Mouse (Mus musculus): ENCODE data around the gene Ap5z1.

The Ap5z1 gene

GRCm38 (mm10) chr5:142440451-142441147, 23.1 kb upstream of the Ap5z1 start:
- DNase-seq = peak; percentile 40

- no peak for DNase-seq
These were observed 22.3 kb upstream of the Ap5z1 start for GRCm38 (mm10) chr5:142441332-142442044.

GRCm38 (mm10) chr5:142442045-142442440, 21.7 kb upstream of the Ap5z1 start:
- DNase-seq = no peak

- no peak for DNase-seq
These were observed 20.2 kb upstream of the Ap5z1 start for GRCm38 (mm10) chr5:142443514-142443913.

- no peak for DNase-seq
These were observed 19.8 kb upstream of the Ap5z1 start for GRCm38 (mm10) chr5:142443994-142444393.

GRCm38 (mm10) chr5:142444791-142445531, 18.8 kb upstream of the Ap5z1 start:
- no peak for DNase-seq

GRCm38 (mm10) chr5:142445709-142446108, 18.0 kb upstream of the Ap5z1 start:
- DNase-seq = no peak

- DNase-seq = peak; percentile 80
These were observed 15.7 kb upstream of the Ap5z1 start for GRCm38 (mm10) chr5:142448076-142448475.

GRCm38 (mm10) chr5:142448623-142449022, 15.1 kb upstream of the Ap5z1 start:
- no peak for DNase-seq

- no peak for DNase-seq
These were observed 12.9 kb upstream of the Ap5z1 start for GRCm38 (mm10) chr5:142450846-142451245.

- DNase-seq = no peak
These were observed 12.0 kb upstream of the Ap5z1 start for GRCm38 (mm10) chr5:142451759-142452158.

- DNase-seq = no peak
These were observed 10.0 kb upstream of the Ap5z1 start for GRCm38 (mm10) chr5:142453742-142454141.

GRCm38 (mm10) chr5:142456318-142456717, 7.4 kb upstream of the Ap5z1 start:
- DNase-seq = no peak

GRCm38 (mm10) chr5:142457345-142457744, 6.4 kb upstream of the Ap5z1 start:
- no peak for DNase-seq

GRCm38 (mm10) chr5:142458791-142459557, 4.8 kb upstream of the Ap5z1 start:
- no peak for DNase-seq

- no peak for DNase-seq
These were observed 3.9 kb upstream of the Ap5z1 start for GRCm38 (mm10) chr5:142459834-142460233.

- DNase-seq = no peak
These were observed 1.7 kb upstream of the Ap5z1 start for GRCm38 (mm10) chr5:142461942-142462640.

- DNase-seq = no peak
These were observed 1.1 kb upstream of the Ap5z1 start for GRCm38 (mm10) chr5:142462641-142462948.

- no peak for DNase-seq
These were observed 733 bp upstream of the Ap5z1 start for GRCm38 (mm10) chr5:142463011-142463410.

GRCm38 (mm10) chr5:142468375-142468774, 4.6 kb downstream of the Ap5z1 start:
- no peak for DNase-seq

GRCm38 (mm10) chr5:142469796-142470195, 6.1 kb downstream of the Ap5z1 start:
- DNase-seq = no peak

- DNase-seq = no peak
These were observed 10.0 kb downstream of the Ap5z1 start for GRCm38 (mm10) chr5:142473696-142474095.

- no peak for DNase-seq
These were observed 11.9 kb downstream of the Ap5z1 start for GRCm38 (mm10) chr5:142475669-142476068.

Data from cerebellum, adult 11 months (tissue).